Mouse (Mus musculus): ENCODE measurements around the gene Hoxc9. TPM values are rescaled to one million over a fixed set of nuclear protein-coding genes. Genes with fewer than 3 reads are reported as not detected.

The Hoxc9 gene
- polyA plus RNA-seq, 1 experiment from 2014 or later = not detected

DNA sequence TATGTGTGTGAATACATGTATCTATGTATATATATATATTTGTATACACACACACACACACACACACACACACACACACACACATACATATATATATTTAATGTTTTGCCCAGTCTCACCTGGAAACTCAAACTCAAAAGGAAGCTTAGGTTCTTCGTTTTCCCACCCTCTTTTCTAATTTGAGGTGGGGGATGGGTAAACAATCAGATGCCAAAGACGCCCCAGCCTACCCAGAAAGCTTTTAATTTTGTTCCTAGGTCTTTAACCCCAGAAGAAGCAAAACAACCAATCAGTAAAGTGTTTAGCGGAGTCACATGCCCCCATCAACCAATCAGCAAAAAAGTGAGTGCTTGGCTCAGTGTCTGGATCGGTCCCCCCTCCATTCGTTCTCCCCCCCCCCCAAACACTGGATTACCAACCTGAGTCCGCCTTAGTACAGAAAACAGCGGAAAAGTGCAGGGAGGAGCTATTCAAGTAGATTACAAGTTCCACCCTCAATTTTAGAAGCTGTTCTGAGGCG lies 44.7 kb downstream of the Hoxc9 start:
- no peak overlapping the region for H3K27ac ChIP-seq (replicated peaks)
- ATAC-seq (ENCODE audit: low FRiP score, low TSS enrichment) (no peak), DNase-seq (ENCODE audit: low spot score) (no peak)
- H3K9ac ChIP-seq (ENCODE audit: low read length) = no peak overlapping the region
- TF ChIP-seq EP300 (optimal IDR thresholded peaks at IDR 0.05) (no peak), CTCF (IDR thresholded peaks at IDR 0.05; ENCODE audit: low read depth) (no peak)
- 18% methylated on average over 8 of the region's 8 CpGs for WGBS
- H3K4me2 ChIP-seq (replicated peaks; ENCODE audit: low read depth) = peak overlapping the region; percentile 27; the same call in 1 of the 2 replicates
- H3K4me3 ChIP-seq (ENCODE audit: low read depth, low read length) = peak overlapping the region; percentile 10; the same call in 1 of the 2 replicates
- H3K4me1 ChIP-seq (replicated peaks; ENCODE audit: control insufficient read depth, insufficient read depth) = no peaks in the 10 kb centered on the region
- H3K9me3 ChIP-seq (ENCODE audit: control insufficient read depth, low read length) = no peaks in the 10 kb centered on the region
- H3K36me3 ChIP-seq (ENCODE audit: control insufficient read depth, insufficient read depth, low read length) = no peaks in the 10 kb centered on the region
- no peaks in the 10 kb centered on the region for H3K27me3 ChIP-seq (ENCODE audit: control insufficient read depth, insufficient read depth, low read length)

DNA sequence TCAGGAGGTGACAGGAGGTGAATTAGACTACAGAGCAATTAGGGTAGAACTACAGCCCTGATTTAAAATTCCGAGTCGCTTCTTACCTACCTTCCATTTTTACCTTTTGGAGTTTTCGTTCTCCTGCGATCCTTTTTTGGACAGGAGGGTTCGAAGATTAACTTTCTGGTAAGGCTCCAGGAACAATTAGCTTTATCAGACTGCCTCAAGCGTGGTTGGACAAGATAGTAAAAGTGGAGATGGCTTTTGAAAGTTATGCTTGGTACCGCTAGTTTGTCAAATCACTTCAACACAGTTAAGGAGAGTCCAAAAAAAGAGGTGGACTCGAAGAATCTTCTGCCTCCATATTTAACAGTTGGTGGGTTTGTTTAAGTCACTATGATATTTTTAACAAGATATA lies 45.3 kb downstream of the Hoxc9 start:
- Histone ChIP-seq H3K9ac (ENCODE audit: low read length) (no peak overlapping the region), H3K36me3 (ENCODE audit: control insufficient read depth, insufficient read depth, low read length) (no peaks in the 10 kb centered on the region), H3K9me3 (ENCODE audit: control insufficient read depth, low read length) (no peaks in the 10 kb centered on the region), H3K27ac (replicated peaks) (no peak overlapping the region), H3K4me1 (replicated peaks; ENCODE audit: control insufficient read depth, insufficient read depth) (no peaks in the 10 kb centered on the region), H3K4me2 (replicated peaks; ENCODE audit: low read depth) (peak overlapping the region; percentile 27; the same call in 1 of the 2 replicates), H3K4me3 (ENCODE audit: low read depth, low read length) (peak overlapping the region; percentile 10; the same call in 1 of the 2 replicates), H3K27me3 (ENCODE audit: control insufficient read depth, insufficient read depth, low read length) (no peaks in the 10 kb centered on the region)
- DNase-seq (ENCODE audit: low spot score) (no peak), ATAC-seq (ENCODE audit: low FRiP score, low TSS enrichment) (no peak)
- WGBS = 22% methylated on average over 8 of the region's 8 CpGs
- TF ChIP-seq EP300 (optimal IDR thresholded peaks at IDR 0.05) = no peak
- TF ChIP-seq CTCF (IDR thresholded peaks at IDR 0.05; ENCODE audit: low read depth) = no peak

DNA sequence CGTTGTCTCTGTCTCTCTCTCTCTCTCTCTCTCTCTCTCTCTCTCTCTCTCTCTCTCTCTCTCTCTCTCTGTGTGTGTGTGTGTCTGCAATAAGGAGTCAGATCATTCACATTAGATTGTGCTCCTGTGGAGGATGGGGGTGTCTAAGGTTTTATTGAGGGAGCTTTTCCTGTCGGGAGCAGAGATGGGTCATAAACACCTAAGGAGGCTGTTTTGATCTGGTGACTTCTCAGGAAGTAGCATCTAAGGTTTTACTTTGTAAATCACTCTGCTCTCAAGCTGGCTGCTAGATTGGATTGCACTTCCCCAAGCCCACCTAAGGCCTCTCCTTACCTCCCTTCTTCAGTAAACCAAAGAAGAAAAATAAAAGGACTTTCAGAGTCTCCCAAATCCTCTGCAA lies 47.9 kb downstream of the Hoxc9 start:
- no peak overlapping the region for H3K4me2 ChIP-seq (replicated peaks; ENCODE audit: low read depth)
- H3K4me1 ChIP-seq (replicated peaks; ENCODE audit: control insufficient read depth, insufficient read depth) = no peaks in the 10 kb centered on the region
- WGBS = 39% methylated on average over 2 of the region's 2 CpGs
- TF ChIP-seq CTCF (IDR thresholded peaks at IDR 0.05; ENCODE audit: low read depth) = no peak
- no peak for TF ChIP-seq EP300 (optimal IDR thresholded peaks at IDR 0.05)
- no peak for DNase-seq (ENCODE audit: low spot score)
- no peak for ATAC-seq (ENCODE audit: low FRiP score, low TSS enrichment)
- H3K36me3 ChIP-seq (ENCODE audit: control insufficient read depth, insufficient read depth, low read length) = no peaks in the 10 kb centered on the region
- no peak overlapping the region for H3K27ac ChIP-seq (replicated peaks)
- H3K4me3 ChIP-seq (ENCODE audit: low read depth, low read length) = no peak overlapping the region
- H3K9ac ChIP-seq (ENCODE audit: low read length) = no peak overlapping the region
- no peaks in the 10 kb centered on the region for H3K27me3 ChIP-seq (ENCODE audit: control insufficient read depth, insufficient read depth, low read length)
- no peaks in the 10 kb centered on the region for H3K9me3 ChIP-seq (ENCODE audit: control insufficient read depth, low read length)

DNA sequence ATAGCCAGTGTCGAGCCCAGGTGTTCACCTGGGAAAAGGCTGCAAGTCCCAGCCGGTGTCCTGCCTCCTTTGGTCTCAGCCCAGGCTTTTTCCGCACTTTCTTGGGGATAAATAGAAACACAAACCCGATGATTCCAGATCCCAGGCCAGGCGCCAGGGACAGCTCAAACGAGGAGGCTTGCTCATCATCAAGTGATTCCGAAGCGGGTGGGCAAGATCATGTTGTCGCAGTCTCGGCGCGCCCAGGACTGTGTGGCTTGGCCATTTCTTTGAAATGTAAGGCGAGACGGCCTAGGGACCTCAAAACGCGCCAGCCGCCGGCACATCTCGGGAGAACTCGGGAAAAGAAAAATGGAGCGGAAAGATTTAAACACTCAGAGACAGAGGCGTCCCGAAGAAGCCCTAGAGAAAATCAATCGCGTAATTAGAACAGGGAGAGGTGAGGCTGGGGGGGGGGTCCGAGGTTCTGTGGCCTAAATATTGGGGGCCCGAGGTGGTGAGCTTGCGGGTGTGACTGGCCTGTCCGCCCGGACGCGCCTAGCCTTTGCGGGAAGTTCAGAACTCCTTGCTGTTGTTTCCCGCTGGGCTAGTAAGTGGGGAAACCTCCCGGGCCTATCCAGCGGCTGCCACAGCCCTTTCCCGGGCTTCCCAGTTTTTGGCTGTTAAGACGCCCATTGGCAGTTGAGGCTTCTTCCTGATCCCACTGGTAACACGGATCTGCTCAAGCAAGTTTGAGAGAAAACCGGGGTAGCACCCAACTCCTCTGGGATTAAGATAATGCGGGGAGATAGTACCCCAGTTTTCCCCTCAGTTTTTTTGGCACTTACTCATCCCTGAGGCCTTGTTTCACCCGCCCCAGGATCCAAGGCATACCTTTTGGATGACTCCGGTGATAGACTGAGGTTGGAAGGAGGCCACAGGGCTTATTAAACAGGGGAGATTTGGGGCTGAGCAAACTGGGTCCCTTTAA lies 51.3 kb downstream of the Hoxc9 start:
- H3K27ac ChIP-seq (replicated peaks) = peak overlapping the region; percentile 71
- H3K4me2 ChIP-seq (replicated peaks; ENCODE audit: low read depth) = peak overlapping the region; percentile 43
- no peaks in the 10 kb centered on the region for H3K4me1 ChIP-seq (replicated peaks; ENCODE audit: control insufficient read depth, insufficient read depth)
- WGBS = 24% methylated on average over 43 of the region's 43 CpGs
- H3K9me3 ChIP-seq (ENCODE audit: control insufficient read depth, low read length) = no peaks in the 10 kb centered on the region
- DNase-seq (ENCODE audit: low spot score) (no peak), ATAC-seq (ENCODE audit: low FRiP score, low TSS enrichment) (no peak)
- H3K4me3 ChIP-seq (ENCODE audit: low read depth, low read length) = peak overlapping the region; percentile 24
- H3K27me3 ChIP-seq (ENCODE audit: control insufficient read depth, insufficient read depth, low read length) = no peaks in the 10 kb centered on the region
- no peak for TF ChIP-seq CTCF (IDR thresholded peaks at IDR 0.05; ENCODE audit: low read depth)
- no peak for TF ChIP-seq EP300 (optimal IDR thresholded peaks at IDR 0.05)
- no peaks in the 10 kb centered on the region for H3K36me3 ChIP-seq (ENCODE audit: control insufficient read depth, insufficient read depth, low read length)
- peak overlapping the region; percentile 48 for H3K9ac ChIP-seq (ENCODE audit: low read length)

DNA sequence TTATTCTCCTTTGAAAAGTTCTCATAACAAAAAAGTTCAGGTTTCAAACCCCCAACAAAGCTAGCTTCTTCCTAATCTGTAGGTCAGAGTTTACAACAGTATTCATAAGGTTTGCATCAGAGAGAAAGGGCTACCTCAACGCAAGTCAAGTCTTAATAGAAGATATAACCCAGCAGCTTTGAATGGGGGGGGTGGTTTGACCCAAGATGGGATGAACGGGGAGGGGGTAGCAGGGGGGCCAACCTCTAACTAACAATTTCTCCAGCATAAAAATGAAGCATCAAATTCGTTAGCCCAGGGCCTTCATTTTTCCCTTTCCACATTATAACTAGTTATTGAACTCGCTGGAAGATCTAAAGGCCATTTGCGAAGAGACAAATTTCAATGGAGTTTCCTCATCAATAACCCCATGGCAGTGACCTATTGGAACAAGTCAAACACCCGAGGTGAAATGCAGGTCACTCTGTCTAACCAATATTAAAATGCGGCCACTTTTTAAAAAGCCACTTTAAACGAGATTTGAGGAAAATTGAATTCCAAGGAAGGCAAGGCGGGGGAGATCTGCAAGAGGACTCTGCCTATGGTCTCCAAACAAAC lies 52.8 kb downstream of the Hoxc9 start:
- DNase-seq (ENCODE audit: low spot score) = no peak
- TF ChIP-seq EP300 (optimal IDR thresholded peaks at IDR 0.05) (no peak), CTCF (IDR thresholded peaks at IDR 0.05; ENCODE audit: low read depth) (no peak)
- no peaks in the 10 kb centered on the region for H3K36me3 ChIP-seq (ENCODE audit: control insufficient read depth, insufficient read depth, low read length)
- WGBS = 63% methylated on average over 9 of the region's 9 CpGs
- no peaks in the 10 kb centered on the region for H3K9me3 ChIP-seq (ENCODE audit: control insufficient read depth, low read length)
- no peak overlapping the region for H3K4me3 ChIP-seq (ENCODE audit: low read depth, low read length)
- no peaks in the 10 kb centered on the region for H3K4me1 ChIP-seq (replicated peaks; ENCODE audit: control insufficient read depth, insufficient read depth)
- no peak overlapping the region for H3K27ac ChIP-seq (replicated peaks)
- H3K9ac ChIP-seq (ENCODE audit: low read length) = no peak overlapping the region
- no peaks in the 10 kb centered on the region for H3K27me3 ChIP-seq (ENCODE audit: control insufficient read depth, insufficient read depth, low read length)
- no peak overlapping the region for H3K4me2 ChIP-seq (replicated peaks; ENCODE audit: low read depth)
- ATAC-seq (ENCODE audit: low FRiP score, low TSS enrichment) = no peak

Measured in stomach, postnatal 0 days (tissue).